Mouse (Mus musculus) cerebral cortex, adult 2 months (tissue): ENCODE measurements around the gene Defb19.

ENCODE experiments used
- WGBS: fragments of 180-500 bp; shearing (Covaris S2); methylation state at CpG from one replicate; pipeline ENCODE4 v1.1.7; 2018; 5-methylcytosine and 5-hydroxymethylcytosine counted together

Gene Defb19

GRCm38 (mm10) chr2:152580107-152580506 is at the start of gene Defb19:
Gene Defb19 (minus strand): TSS chr2:152580312.
- WGBS: 90% methylated on average over 7 of the region's 7 CpGs

GRCm38 (mm10) chr2:152629904-152630303 is 49.8 kb upstream of the Defb19 start:
- WGBS: 88% methylated on average over 6 of the region's 6 CpGs

- WGBS: 69% methylated on average over 3 of the region's 3 CpGs
These were observed 49.1 kb upstream of the Defb19 start for GRCm38 (mm10) chr2:152629239-152629638.

DNA sequence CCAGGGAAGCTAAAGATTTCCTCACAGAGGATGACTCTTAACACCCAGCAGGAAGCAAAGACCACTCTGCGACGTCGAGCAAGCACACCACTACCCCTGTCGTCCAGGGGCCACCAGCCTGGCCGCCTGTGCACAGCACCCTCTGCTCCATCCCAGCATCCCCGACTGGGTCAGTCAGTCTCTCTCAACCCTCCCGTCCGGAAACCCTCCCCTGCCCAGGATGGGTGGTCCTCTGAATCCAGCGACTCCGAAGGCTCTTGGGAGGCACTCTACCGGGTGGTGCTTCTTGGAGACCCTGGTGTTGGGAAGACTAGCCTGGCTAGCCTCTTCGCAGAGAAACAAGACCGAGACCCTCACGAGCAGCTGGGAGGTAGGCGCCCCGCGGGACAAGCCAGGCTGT is 48.0 kb upstream of the Defb19 start:
- 65% methylated on average over 17 of the region's 17 CpGs for WGBS

GRCm38 (mm10) chr2:152626774-152627591 is 46.9 kb upstream of the Defb19 start, which contains the start of gene Rem1:
Gene Rem1 (plus strand): TSS chr2:152626951.
- 2% methylated on average over 59 of the region's 59 CpGs for WGBS

DNA sequence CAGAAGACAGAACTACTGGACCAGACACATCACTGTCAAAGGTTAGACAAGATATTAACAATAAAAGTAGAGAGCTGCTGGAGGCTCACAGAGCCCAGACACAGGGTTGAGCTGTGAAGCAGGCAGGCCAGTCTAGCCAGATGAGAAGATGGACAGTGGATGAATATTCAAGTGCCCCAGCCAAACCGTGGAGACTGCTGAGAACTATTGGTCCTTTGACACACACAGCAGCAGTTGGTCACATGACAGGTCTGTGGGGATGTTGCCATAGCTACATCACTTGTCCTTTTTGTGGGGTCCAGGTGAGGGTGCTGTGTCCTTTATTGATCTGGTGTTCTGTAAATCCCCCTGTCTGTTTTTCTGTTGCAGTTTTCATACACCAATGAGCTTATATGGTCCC is 45.1 kb upstream of the Defb19 start:
- 39% methylated on average over 1 of the region's 1 CpGs for WGBS

- WGBS: 94% methylated on average over 2 of the region's 2 CpGs
These were observed 44.5 kb upstream of the Defb19 start for GRCm38 (mm10) chr2:152624566-152624965.

DNA sequence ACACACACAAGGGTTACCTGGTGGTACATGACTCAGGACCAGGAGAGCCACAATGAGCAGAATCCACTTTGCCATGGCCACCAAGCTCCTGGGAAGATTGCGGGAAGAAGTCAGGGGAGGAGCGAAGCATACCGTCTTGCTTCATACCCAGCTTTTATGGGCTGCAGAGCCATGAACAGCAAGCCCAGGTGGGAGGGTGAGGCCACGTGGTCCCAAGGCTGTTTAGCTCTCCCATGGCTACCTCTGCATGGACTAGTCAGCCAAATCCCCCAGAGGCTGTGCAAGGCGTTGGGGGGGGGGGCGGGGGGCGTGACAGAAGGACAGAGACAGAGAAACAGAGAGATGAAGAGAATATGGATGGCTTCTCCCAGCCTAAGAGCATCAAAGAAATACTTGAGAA is 42.8 kb upstream of the Defb19 start, which contains the start of gene Defb25:
Gene Defb25 (minus strand): TSS at position 101 of the 400 bp plus-strand sequence.
- 88% methylated on average over 7 of the region's 7 CpGs for WGBS

- 93% methylated on average over 13 of the region's 13 CpGs for WGBS
These were observed 42.0 kb upstream of the Defb19 start for GRCm38 (mm10) chr2:152622151-152622550.

- 58% methylated on average over 9 of the region's 9 CpGs for WGBS
These were observed 40.4 kb upstream of the Defb19 start for GRCm38 (mm10) chr2:152620367-152621134.

- WGBS: 67% methylated on average over 5 of the region's 5 CpGs
These were observed 37.3 kb upstream of the Defb19 start for GRCm38 (mm10) chr2:152617374-152617773.

GRCm38 (mm10) chr2:152616470-152616869 is 36.4 kb upstream of the Defb19 start:
- 66% methylated on average over 6 of the region's 6 CpGs for WGBS

- 9% methylated on average over 7 of the region's 7 CpGs for WGBS
These were observed 35.5 kb upstream of the Defb19 start for GRCm38 (mm10) chr2:152615563-152615962.

- WGBS: 36% methylated on average over 8 of the region's 8 CpGs
These were observed 32.1 kb upstream of the Defb19 start for GRCm38 (mm10) chr2:152612193-152612592.

DNA sequence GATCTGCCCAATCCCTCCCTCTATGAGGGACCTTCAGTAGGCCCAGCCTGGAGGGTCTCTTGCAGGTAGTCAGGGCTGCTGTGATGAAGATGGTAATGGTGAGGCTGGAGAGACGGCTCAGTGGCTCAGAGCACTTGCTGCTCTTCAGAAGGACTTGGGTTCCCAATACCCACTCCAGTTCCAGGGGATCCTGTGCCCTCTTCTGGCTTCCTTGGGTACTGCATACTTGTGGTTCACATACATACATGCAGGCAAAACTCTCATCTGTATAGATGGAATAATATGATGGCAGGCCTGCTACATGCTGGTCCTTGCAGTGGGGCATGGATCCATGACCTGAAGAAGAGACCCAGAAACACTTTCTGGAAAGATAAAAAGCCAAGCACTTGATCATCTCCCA is 28.6 kb upstream of the Defb19 start:
- WGBS: 95% methylated on average over 1 of the region's 1 CpGs

- 81% methylated on average over 6 of the region's 6 CpGs for WGBS
These were observed 27.6 kb upstream of the Defb19 start for GRCm38 (mm10) chr2:152607746-152608145.

DNA sequence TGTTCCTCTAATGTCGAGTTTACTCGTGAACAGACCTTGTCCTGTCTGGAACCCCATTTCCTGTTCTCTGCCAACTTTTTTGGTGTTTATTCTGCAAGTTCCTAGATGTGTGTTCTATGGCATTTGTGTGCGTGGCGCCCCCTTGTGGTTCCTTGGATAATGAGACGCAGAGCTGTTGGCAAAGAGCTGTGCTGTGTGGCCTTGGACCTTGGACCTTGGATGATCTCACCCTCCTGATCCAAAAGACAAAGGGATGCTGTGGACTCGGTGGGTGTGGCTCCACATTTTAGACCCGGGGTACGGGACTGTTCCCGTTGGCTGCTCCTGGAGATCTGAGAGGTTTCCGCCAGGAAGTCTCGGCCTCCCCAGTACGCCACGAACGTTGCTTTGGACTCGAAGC is 23.9 kb upstream of the Defb19 start, which contains the start of gene Defb36:
Gene Defb36 (plus strand): TSS at position 271 of the 400 bp plus-strand sequence.
- WGBS: 75% methylated on average over 15 of the region's 15 CpGs

GRCm38 (mm10) chr2:152601275-152601960 is 21.3 kb upstream of the Defb19 start:
- WGBS: 71% methylated on average over 4 of the region's 4 CpGs

DNA sequence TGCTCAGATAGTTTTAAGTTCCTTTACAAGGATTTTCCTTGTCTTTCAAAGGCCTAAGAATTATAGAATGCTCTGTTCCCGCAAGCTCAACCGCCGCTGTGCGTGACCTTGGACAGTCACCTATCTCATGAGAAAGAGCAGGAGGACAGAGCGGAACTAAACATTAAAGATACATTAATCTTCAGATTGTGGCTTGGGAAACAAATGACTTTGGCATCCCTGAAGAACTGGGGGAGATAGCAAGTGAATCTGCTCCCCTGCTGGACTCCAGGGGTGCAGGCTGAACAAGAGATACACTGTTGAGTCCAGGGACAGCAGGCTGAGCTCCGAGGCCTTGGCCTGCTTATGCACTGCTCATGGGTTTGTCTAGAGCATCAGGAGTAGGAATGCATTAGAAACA is 20.0 kb upstream of the Defb19 start:
- WGBS: 93% methylated on average over 6 of the region's 6 CpGs

DNA sequence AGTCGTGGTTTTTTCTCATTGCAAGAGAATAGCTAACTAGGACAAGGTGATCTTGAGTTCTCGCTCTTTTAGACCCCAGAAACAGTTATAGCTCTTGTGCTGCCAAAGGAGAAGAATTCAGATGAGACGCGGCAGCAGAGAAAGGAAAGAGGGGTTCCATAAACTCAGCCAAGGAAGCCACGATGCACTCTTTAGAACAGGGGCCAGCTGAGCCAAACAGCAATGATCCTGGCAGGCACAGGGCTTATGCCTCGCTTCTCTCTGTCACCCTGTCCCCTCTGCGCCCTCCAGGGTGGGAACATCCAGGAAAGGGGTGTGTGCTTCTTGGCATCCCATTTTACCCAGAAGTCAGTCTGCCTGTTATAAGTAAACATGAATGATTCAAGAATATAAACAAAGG is 19.2 kb upstream of the Defb19 start, which contains the start of gene Defb45:
Gene Defb45 (minus strand): TSS at position 101 of the 400 bp plus-strand sequence.
- WGBS: 50% methylated on average over 7 of the region's 7 CpGs

DNA sequence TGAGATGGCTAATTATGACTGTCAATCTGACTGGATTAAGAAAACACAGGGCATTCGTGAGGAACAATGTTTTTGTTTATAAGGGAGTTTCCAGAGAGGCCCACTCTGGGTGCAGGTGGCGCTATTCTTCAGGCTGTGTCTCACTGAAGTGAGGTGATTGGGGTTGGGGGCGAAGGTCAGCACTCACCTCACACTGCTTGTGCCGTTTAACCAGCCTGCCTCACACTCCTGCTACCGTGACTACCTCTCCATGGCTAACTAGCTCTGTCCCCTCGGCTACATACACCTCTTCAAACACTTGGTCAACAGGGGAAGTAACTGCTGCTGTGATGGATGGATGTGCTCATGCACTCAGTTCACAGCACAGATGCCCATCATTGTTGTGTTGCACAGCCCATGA is 8.9 kb upstream of the Defb19 start:
- 56% methylated on average over 6 of the region's 6 CpGs for WGBS

DNA sequence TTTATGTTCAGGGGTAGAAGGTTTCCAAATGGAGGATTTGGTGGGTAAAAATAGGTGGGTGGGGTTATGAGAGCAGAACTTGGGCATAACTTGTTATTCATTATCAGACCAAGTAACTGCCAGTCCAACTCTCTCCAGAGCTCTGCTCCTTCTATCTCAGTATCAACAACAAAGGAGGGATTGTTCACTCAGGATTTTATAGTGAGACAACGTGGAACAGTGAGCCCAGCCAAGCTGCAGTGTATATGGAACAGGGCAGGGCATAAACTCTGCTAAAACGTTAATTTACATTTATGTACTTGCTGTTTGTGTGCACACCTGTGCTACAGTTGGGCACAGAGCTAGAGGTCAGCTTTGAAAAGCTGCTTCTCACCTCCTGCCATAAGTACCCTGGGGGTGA is 8.3 kb upstream of the Defb19 start:
- 56% methylated on average over 2 of the region's 2 CpGs for WGBS
